Mouse (Mus musculus) embryonic fibroblast, embryonic 13.5 days (primary cell): ENCODE measurements around the gene Tmem245.

Source experiments
- CTCF ChIP-seq: IDR thresholded peaks from 2 replicates; pipeline ENCODE4 v1.5.1; 2011; ENCODE audit warnings: mild to moderate bottlenecking, control low read depth, low read length, moderate library complexity, borderline replicate concordance; ENCODE audit not compliant: insufficient read depth
- POLR2A ChIP-seq: IDR thresholded peaks from 2 replicates; pipeline ENCODE4 v1.6.1; 2011; ENCODE audit warnings: low read depth, mild to moderate bottlenecking, control low read depth, low read length, moderate library complexity

DNA sequence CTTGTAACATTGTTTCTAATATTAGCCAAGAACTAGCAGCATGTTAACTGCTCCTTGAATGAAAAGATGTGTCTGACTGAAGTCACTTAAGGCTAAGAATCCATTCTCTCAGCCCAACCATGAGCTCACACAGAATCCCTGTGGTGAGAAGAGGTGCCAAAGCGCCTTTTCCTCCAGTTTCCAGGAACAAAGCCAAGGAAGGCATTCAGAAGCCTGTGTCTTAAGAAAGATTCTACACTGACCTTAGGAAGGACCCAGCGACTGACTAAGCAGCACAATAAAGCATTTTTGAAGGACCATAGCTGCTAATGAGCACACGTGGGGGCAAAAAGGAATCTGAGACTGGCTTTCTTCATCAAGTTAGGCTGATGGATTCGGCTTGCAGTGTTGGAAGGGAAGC is 81.3 kb downstream of the Tmem245 start:
- TF ChIP-seq CTCF, result no peak
- no peak for TF ChIP-seq POLR2A
